Mouse (Mus musculus): ENCODE measurements around the gene Syt16. TPM values are rescaled to one million over a fixed set of nuclear protein-coding genes. Genes with fewer than 3 reads are reported as not detected.

Gene Syt16
- polyA plus RNA-seq, 1 experiment from 2014 or later = 2.1 TPM

GRCm38 (mm10) chr12:74089342-74090131 is 92.1 kb downstream of the Syt16 start:
- H3K4me3 ChIP-seq = no peak overlapping the region
- no peak for DNase-seq (ENCODE audit: low spot score)
- no peak overlapping the region for H3K27ac ChIP-seq (replicated peaks)
- WGBS = 93% methylated on average over 1 of the region's 1 CpGs
- H3K27me3 ChIP-seq (replicated peaks; ENCODE audit: low read depth, poor library complexity, severe bottlenecking) = no peaks in the 10 kb centered on the region
- no peaks in the 10 kb centered on the region for H3K9me3 ChIP-seq
- no peaks in the 10 kb centered on the region for H3K36me3 ChIP-seq (replicated peaks)
- H3K4me1 ChIP-seq = peaks cover 7% of the 10 kb centered on the region; the same call in 1 of the 2 replicates

- Histone ChIP-seq H3K4me1 (no peaks in the 10 kb centered on the region), H3K36me3 (replicated peaks) (no peaks in the 10 kb centered on the region), H3K9me3 (no peaks in the 10 kb centered on the region), H3K4me3 (no peak overlapping the region), H3K27ac (replicated peaks) (no peak overlapping the region), H3K27me3 (replicated peaks; ENCODE audit: low read depth, poor library complexity, severe bottlenecking) (no peaks in the 10 kb centered on the region)
- DNase-seq (ENCODE audit: low spot score) = no peak
- 75% methylated on average over 5 of the region's 5 CpGs for WGBS
These were observed 95.1 kb downstream of the Syt16 start for GRCm38 (mm10) chr12:74092546-74092945.

GRCm38 (mm10) chr12:74093110-74093509 is 95.6 kb downstream of the Syt16 start:
- WGBS = 87% methylated on average over 8 of the region's 8 CpGs
- Histone ChIP-seq H3K27me3 (replicated peaks; ENCODE audit: low read depth, poor library complexity, severe bottlenecking) (no peaks in the 10 kb centered on the region), H3K4me3 (no peak overlapping the region), H3K4me1 (no peaks in the 10 kb centered on the region), H3K27ac (replicated peaks) (no peak overlapping the region), H3K36me3 (replicated peaks) (no peaks in the 10 kb centered on the region), H3K9me3 (no peaks in the 10 kb centered on the region)
- DNase-seq (ENCODE audit: low spot score) = no peak

GRCm38 (mm10) chr12:74094701-74095100 is 97.2 kb downstream of the Syt16 start:
- Histone ChIP-seq H3K9me3 (no peaks in the 10 kb centered on the region), H3K27ac (replicated peaks) (no peak overlapping the region), H3K27me3 (replicated peaks; ENCODE audit: low read depth, poor library complexity, severe bottlenecking) (no peaks in the 10 kb centered on the region), H3K4me1 (no peaks in the 10 kb centered on the region), H3K4me3 (no peak overlapping the region), H3K36me3 (replicated peaks) (no peaks in the 10 kb centered on the region)
- WGBS = 83% methylated on average over 5 of the region's 5 CpGs
- no peak for DNase-seq (ENCODE audit: low spot score)

GRCm38 (mm10) chr12:74098572-74099290 is 101.3 kb downstream of the Syt16 start:
- no peak for DNase-seq (ENCODE audit: low spot score)
- Histone ChIP-seq H3K27me3 (replicated peaks; ENCODE audit: low read depth, poor library complexity, severe bottlenecking) (no peaks in the 10 kb centered on the region), H3K4me3 (no peak overlapping the region), H3K4me1 (no peaks in the 10 kb centered on the region), H3K9me3 (no peaks in the 10 kb centered on the region), H3K27ac (replicated peaks) (no peak overlapping the region), H3K36me3 (replicated peaks) (no peaks in the 10 kb centered on the region)
- 68% methylated on average over 8 of the region's 8 CpGs for WGBS

GRCm38 (mm10) chr12:74105811-74106513 is 108.5 kb downstream of the Syt16 start:
- Histone ChIP-seq H3K4me1 (peaks cover 5% of the 10 kb centered on the region), H3K36me3 (replicated peaks) (no peaks in the 10 kb centered on the region), H3K27me3 (replicated peaks; ENCODE audit: low read depth, poor library complexity, severe bottlenecking) (no peaks in the 10 kb centered on the region), H3K4me3 (no peak overlapping the region), H3K9me3 (no peaks in the 10 kb centered on the region), H3K27ac (replicated peaks) (no peak overlapping the region)
- WGBS = 63% methylated on average over 6 of the region's 6 CpGs
- DNase-seq (ENCODE audit: low spot score) = no peak

- WGBS = 80% methylated on average over 4 of the region's 4 CpGs
- Histone ChIP-seq H3K27ac (replicated peaks) (no peak overlapping the region), H3K4me1 (peaks cover 5% of the 10 kb centered on the region), H3K4me3 (no peak overlapping the region), H3K27me3 (replicated peaks; ENCODE audit: low read depth, poor library complexity, severe bottlenecking) (no peaks in the 10 kb centered on the region), H3K36me3 (replicated peaks) (no peaks in the 10 kb centered on the region), H3K9me3 (no peaks in the 10 kb centered on the region)
- no peak for DNase-seq (ENCODE audit: low spot score)
These were observed 111.2 kb downstream of the Syt16 start for GRCm38 (mm10) chr12:74108663-74109081.

GRCm38 (mm10) chr12:74109462-74110068 is 112.1 kb downstream of the Syt16 start:
- Histone ChIP-seq H3K36me3 (replicated peaks) (no peaks in the 10 kb centered on the region), H3K27ac (replicated peaks) (no peak overlapping the region), H3K4me3 (no peak overlapping the region), H3K4me1 (peaks cover 5% of the 10 kb centered on the region), H3K9me3 (no peaks in the 10 kb centered on the region), H3K27me3 (replicated peaks; ENCODE audit: low read depth, poor library complexity, severe bottlenecking) (no peaks in the 10 kb centered on the region)
- DNase-seq (ENCODE audit: low spot score) = no peak
- WGBS = 84% methylated on average over 10 of the region's 10 CpGs

GRCm38 (mm10) chr12:74116825-74117224 is 119.4 kb downstream of the Syt16 start:
- H3K27me3 ChIP-seq (replicated peaks; ENCODE audit: low read depth, poor library complexity, severe bottlenecking) = no peaks in the 10 kb centered on the region
- 72% methylated on average over 6 of the region's 6 CpGs for WGBS
- no peaks in the 10 kb centered on the region for H3K36me3 ChIP-seq (replicated peaks)
- H3K4me1 ChIP-seq = no peaks in the 10 kb centered on the region
- no peaks in the 10 kb centered on the region for H3K9me3 ChIP-seq
- H3K27ac ChIP-seq (replicated peaks) = no peak overlapping the region
- no peak for DNase-seq (ENCODE audit: low spot score)
- H3K4me3 ChIP-seq = no peak overlapping the region

- peaks cover 14% of the 10 kb centered on the region; the same call in 1 of the 2 replicates for H3K9me3 ChIP-seq
- no peak overlapping the region for H3K4me3 ChIP-seq
- no peaks in the 10 kb centered on the region for H3K4me1 ChIP-seq
- no peaks in the 10 kb centered on the region for H3K27me3 ChIP-seq (replicated peaks; ENCODE audit: low read depth, poor library complexity, severe bottlenecking)
- DNase-seq (ENCODE audit: low spot score) = no peak
- WGBS = 82% methylated on average over 12 of the region's 12 CpGs
- no peak overlapping the region for H3K27ac ChIP-seq (replicated peaks)
- no peaks in the 10 kb centered on the region for H3K36me3 ChIP-seq (replicated peaks)
These were observed 128.3 kb downstream of the Syt16 start for GRCm38 (mm10) chr12:74125796-74126195.

- Histone ChIP-seq H3K9me3 (peaks cover 14% of the 10 kb centered on the region; the same call in 1 of the 2 replicates), H3K27me3 (replicated peaks; ENCODE audit: low read depth, poor library complexity, severe bottlenecking) (no peaks in the 10 kb centered on the region), H3K36me3 (replicated peaks) (no peaks in the 10 kb centered on the region), H3K4me3 (no peak overlapping the region), H3K4me1 (no peaks in the 10 kb centered on the region), H3K27ac (replicated peaks) (no peak overlapping the region)
- 67% methylated on average over 1 of the region's 1 CpGs for WGBS
- no peak for DNase-seq (ENCODE audit: low spot score)
These were observed 130.8 kb downstream of the Syt16 start for GRCm38 (mm10) chr12:74128229-74128628.

- no peak for DNase-seq (ENCODE audit: low spot score)
- WGBS = 76% methylated on average over 2 of the region's 2 CpGs
- no peak overlapping the region for H3K27ac ChIP-seq (replicated peaks)
- H3K4me3 ChIP-seq = no peak overlapping the region
- no peaks in the 10 kb centered on the region for H3K4me1 ChIP-seq
- H3K27me3 ChIP-seq (replicated peaks; ENCODE audit: low read depth, poor library complexity, severe bottlenecking) = no peaks in the 10 kb centered on the region
- 0 out of 2 replicates have a peak, but pooled peaks cover 4% of the 10 kb centered on the region for H3K9me3 ChIP-seq
- H3K36me3 ChIP-seq (replicated peaks) = no peaks in the 10 kb centered on the region
These were observed 134.3 kb downstream of the Syt16 start for GRCm38 (mm10) chr12:74131790-74132189.
